Mouse (Mus musculus) intestine, postnatal 0 days (tissue): ENCODE results near the gene Psmb8. TPM values are rescaled to one million over a fixed set of nuclear protein-coding genes. Genes with fewer than 3 reads are reported as not detected.
A peak's percentile ranks its signal among the peaks of the same experiment; 100 is the strongest.

Experiments
- ATAC-seq: fragments of 200-750 bp; cut with Nextera tagmentation; 2 replicates; pipeline ENCODE4 v1.8.0; 2017; ENCODE audit warnings: mild to moderate bottlenecking, moderate TSS enrichment, moderate library complexity
- H3K27ac ChIP-seq: fragments of 300-500 bp; sonication (generic); 2 replicates; pipeline ENCODE4 v1.5.1; 2014; ENCODE audit warnings: mild to moderate bottlenecking, low read depth, low read length, moderate library complexity
- H3K27me3 ChIP-seq: fragments of 300-500 bp; sonication (generic); replicated peaks from 2 replicates; pipeline ENCODE4 v1.6.1; 2014; ENCODE audit warnings: low read length, mixed read lengths; ENCODE audit not compliant: control insufficient read depth, insufficient read depth
- H3K36me3 ChIP-seq: fragments of 300-500 bp; sonication (generic); 2 replicates; pipeline ENCODE4 v1.6.1; 2014; ENCODE audit warnings: mild to moderate bottlenecking, moderate library complexity; ENCODE audit not compliant: control insufficient read depth, insufficient read depth
- H3K4me1 ChIP-seq: fragments of 300-500 bp; sonication (generic); replicated peaks from 2 replicates; pipeline ENCODE4 v1.6.1; 2014; ENCODE audit warnings: antibody characterized with exemption, low read length, mixed read lengths; ENCODE audit not compliant: control insufficient read depth, insufficient read depth
- H3K4me2 ChIP-seq: fragments of 300-500 bp; sonication (generic); replicated peaks from 2 replicates; pipeline ENCODE4 v1.6.1; 2014; ENCODE audit warnings: low read depth, mild to moderate bottlenecking, moderate library complexity
- H3K4me3 ChIP-seq: fragments of 300-500 bp; sonication (generic); 2 replicates; pipeline ENCODE4 v1.5.1; 2014; ENCODE audit warnings: low read depth, low read length
- H3K9ac ChIP-seq: fragments of 300-500 bp; sonication (generic); 2 replicates; pipeline ENCODE4 v1.6.1; 2014; ENCODE audit warnings: mild to moderate bottlenecking, low read depth, low read length
- H3K9me3 ChIP-seq: fragments of 300-500 bp; sonication (generic); 2 replicates; pipeline ENCODE4 v1.6.1; 2016; ENCODE audit warnings: mixed run types; ENCODE audit not compliant: control insufficient read depth
- CTCF ChIP-seq: sonication (generic); IDR thresholded peaks from 2 replicates; pipeline ENCODE4 v1.5.1; 2016; ENCODE audit warnings: low read depth, mild to moderate bottlenecking, control low read depth, antibody characterized with exemption, moderate library complexity
- WGBS: fragments of 180-500 bp; shearing (Covaris S2); extraction: QIAGEN DNeasy Blood & Tissue Kit; methylation state at CpG from one replicate; pipeline ENCODE4 v1.1.7; 2014; 5-methylcytosine and 5-hydroxymethylcytosine counted together
- polyA plus RNA-seq: library from polyadenylated mRNA; unstranded; fragments of >200 nt; fragmentation: Nextera tagmentation; extraction: Ambion mirVana; gene quantifications from 2 replicates; pipeline ENCODE4 v1.2.1, GENCODE M21; 2015

Psmb8 gene
- polyA plus RNA-seq, 1 experiment from 2014 or later, result 82.4 TPM

GRCm38 (mm10) chr17:34237741-34238140 lies 40.2 kb downstream of the Psmb8 start:
- no peak overlapping the region for H3K4me3 ChIP-seq
- no peak overlapping the region for H3K27ac ChIP-seq
- H3K4me1 ChIP-seq, result no peaks in the 10 kb centered on the region
- no peaks in the 10 kb centered on the region for H3K9me3 ChIP-seq
- H3K4me2 ChIP-seq, result no peak overlapping the region
- 84% methylated on average over 3 of the region's 3 CpGs for WGBS
- no peaks in the 10 kb centered on the region for H3K27me3 ChIP-seq
- no peak overlapping the region for H3K9ac ChIP-seq
- no peak for ATAC-seq
- no peak for TF ChIP-seq CTCF
- H3K36me3 ChIP-seq, result no peaks in the 10 kb centered on the region

DNA sequence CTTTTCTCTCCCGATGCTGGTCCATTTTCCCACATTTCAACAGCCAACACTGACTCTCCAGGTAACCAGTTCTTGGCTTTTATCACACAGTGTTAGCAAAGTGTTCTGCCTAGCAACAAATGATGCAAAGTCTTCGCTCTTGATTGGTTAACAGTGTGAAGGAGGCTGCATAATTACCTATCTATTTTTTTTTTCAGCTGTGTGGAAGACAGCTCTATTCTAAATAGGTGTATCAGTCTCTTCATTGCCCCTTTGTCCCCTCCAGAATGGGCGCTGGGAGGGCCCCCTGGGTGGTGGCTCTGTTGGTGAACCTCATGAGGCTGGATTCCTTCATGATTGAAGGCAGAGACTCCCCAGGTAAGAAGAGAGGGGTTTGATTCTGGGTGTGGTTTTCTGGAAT lies 41.2 kb downstream of the Psmb8 start, which contains the start of gene H2-Ob:
Gene H2-Ob (plus strand): TSS at position 198 of the 400 bp plus-strand sequence.
- no peak within 1 kb of the TSS for H3K27ac ChIP-seq
- no peak within 1 kb of the TSS for H3K4me2 ChIP-seq
- no peaks in the 10 kb centered on the region for H3K36me3 ChIP-seq
- no peak for TF ChIP-seq CTCF
- WGBS, result 63% methylated on average over 3 of the region's 3 CpGs
- no peaks in the 10 kb centered on the region for H3K4me1 ChIP-seq
- no peak within 1 kb of the TSS for H3K9ac ChIP-seq
- no peak for ATAC-seq
- H3K4me3 ChIP-seq, result no peak within 1 kb of the TSS
- no peaks in the 10 kb centered on the region for H3K9me3 ChIP-seq
- no peaks in the 10 kb centered on the region for H3K27me3 ChIP-seq

GRCm38 (mm10) chr17:34239601-34240041 lies 42.1 kb downstream of the Psmb8 start:
- Histone ChIP-seq H3K4me1 (no peaks in the 10 kb centered on the region), H3K27me3 (no peaks in the 10 kb centered on the region), H3K27ac (no peak overlapping the region), H3K4me2 (no peak overlapping the region), H3K4me3 (no peak overlapping the region), H3K36me3 (no peaks in the 10 kb centered on the region), H3K9ac (no peak overlapping the region), H3K9me3 (no peaks in the 10 kb centered on the region)
- no peak for ATAC-seq
- no peak for TF ChIP-seq CTCF
- WGBS, result 53% methylated on average over 10 of the region's 10 CpGs

DNA sequence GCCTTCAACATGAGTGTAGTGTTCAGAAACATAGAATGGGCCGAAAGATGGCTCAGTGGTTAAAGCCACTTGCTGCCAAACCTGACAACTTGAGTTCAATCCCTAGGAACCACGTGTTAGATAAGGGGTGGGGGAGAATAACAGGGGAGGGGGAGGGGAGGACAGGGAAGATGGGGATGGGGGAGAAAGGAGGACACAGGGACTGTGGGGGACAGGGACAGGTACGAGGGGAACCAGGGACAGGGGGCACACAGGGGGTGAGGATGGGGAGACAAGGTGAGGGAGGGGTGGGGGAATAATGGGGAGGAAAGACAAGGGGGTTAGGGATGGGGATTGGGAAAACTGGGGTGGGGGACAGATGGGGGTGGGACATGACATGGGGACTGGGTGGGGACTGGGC lies 42.8 kb downstream of the Psmb8 start:
- 57% methylated on average over 3 of the region's 3 CpGs for WGBS

DNA sequence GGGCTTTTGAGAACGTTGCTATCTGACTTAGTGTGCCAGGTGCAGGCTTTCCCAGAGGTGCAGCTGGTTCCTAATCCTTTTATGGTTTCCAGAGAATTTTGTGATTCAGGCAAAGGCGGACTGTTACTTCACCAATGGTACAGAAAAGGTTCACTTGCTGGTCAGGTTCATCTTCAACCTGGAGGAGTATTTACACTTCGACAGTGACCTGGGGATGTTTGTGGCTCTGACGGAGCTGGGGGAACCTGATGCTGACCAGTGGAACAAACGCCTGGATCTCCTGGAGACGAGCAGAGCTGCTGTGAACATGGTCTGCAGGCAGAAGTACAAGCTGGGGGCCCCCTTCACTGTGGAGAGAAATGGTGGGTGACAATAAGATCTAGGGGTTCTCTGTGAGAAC lies 43.4 kb downstream of the Psmb8 start:
- Histone ChIP-seq H3K27ac (no peak overlapping the region), H3K36me3 (no peaks in the 10 kb centered on the region), H3K27me3 (no peaks in the 10 kb centered on the region), H3K9me3 (no peaks in the 10 kb centered on the region), H3K4me1 (no peaks in the 10 kb centered on the region), H3K4me2 (no peak overlapping the region), H3K4me3 (no peak overlapping the region), H3K9ac (no peak overlapping the region)
- no peak for TF ChIP-seq CTCF
- 63% methylated on average over 6 of the region's 6 CpGs for WGBS
- ATAC-seq, result no peak

More for the DNA sequence above, 42.8 kb downstream of the Psmb8 start:
- Histone ChIP-seq H3K27me3 (no peaks in the 10 kb centered on the region), H3K9me3 (no peaks in the 10 kb centered on the region), H3K4me3 (no peak overlapping the region), H3K4me2 (no peak overlapping the region), H3K9ac (no peak overlapping the region), H3K36me3 (no peaks in the 10 kb centered on the region), H3K27ac (no peak overlapping the region), H3K4me1 (no peaks in the 10 kb centered on the region)
- ATAC-seq, result no peak
- no peak for TF ChIP-seq CTCF

- Histone ChIP-seq H3K9me3 (no peaks in the 10 kb centered on the region), H3K27me3 (no peaks in the 10 kb centered on the region), H3K4me2 (no peak overlapping the region), H3K27ac (no peak overlapping the region), H3K4me3 (no peak overlapping the region), H3K4me1 (no peaks in the 10 kb centered on the region), H3K9ac (no peak overlapping the region), H3K36me3 (no peaks in the 10 kb centered on the region)
- 72% methylated on average over 4 of the region's 4 CpGs for WGBS
- TF ChIP-seq CTCF, result no peak
- no peak for ATAC-seq
These were observed 47.1 kb downstream of the Psmb8 start for GRCm38 (mm10) chr17:34244656-34245055.

GRCm38 (mm10) chr17:34247047-34247446 lies 49.5 kb downstream of the Psmb8 start:
- no peak overlapping the region for H3K9ac ChIP-seq
- H3K4me2 ChIP-seq, result no peak overlapping the region
- peak; percentile 62 for TF ChIP-seq CTCF
- no peaks in the 10 kb centered on the region for H3K27me3 ChIP-seq
- H3K27ac ChIP-seq, result no peak overlapping the region
- H3K9me3 ChIP-seq, result no peaks in the 10 kb centered on the region
- whole genome bisulfite sequencing, result 82% methylated on average over 3 of the region's 3 CpGs
- H3K4me1 ChIP-seq, result no peaks in the 10 kb centered on the region
- no peaks in the 10 kb centered on the region for H3K36me3 ChIP-seq
- no peak overlapping the region for H3K4me3 ChIP-seq
- ATAC-seq, result no peak
